Mouse (Mus musculus): ENCODE measurements around the gene Aldh1a1. TPM values are rescaled to one million over a fixed set of nuclear protein-coding genes. Genes with fewer than 3 reads are reported as not detected.

Gene Aldh1a1
- 29.0 and 29.5 TPM in 2 replicates for polyA plus RNA-seq (2015; fragmentation: Nextera tagmentation; extraction: Ambion mirVana)

DNA sequence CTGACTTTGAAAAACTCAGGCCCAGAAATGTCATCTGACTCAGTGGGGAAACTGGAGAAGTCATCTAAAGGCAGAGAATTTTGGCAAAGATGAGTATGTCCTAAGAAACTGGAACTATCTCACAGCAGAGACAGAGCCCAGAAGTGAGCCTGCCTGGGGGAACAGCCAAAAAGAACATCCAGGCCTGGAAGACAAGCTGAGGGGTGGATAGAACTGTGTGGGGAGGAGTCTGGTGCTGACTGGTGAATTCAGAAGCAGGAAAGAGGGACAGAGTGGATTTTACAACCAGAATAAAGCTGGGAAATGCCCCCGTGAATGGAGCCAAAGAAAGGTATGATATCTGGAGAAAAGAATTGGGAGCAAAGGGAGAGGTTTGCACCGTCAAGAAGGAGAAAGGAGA lies at the start of gene Aldh1a1:
Aldh1a1 (plus strand) TSS at position 225 of the 400 bp plus-strand sequence.
- 64% methylated on average over 2 of the region's 2 CpGs for WGBS
- H3K36me3 ChIP-seq: no peaks in the 10 kb centered on the region
- H3K4me1 ChIP-seq: no peaks in the 10 kb centered on the region
- no peaks in the 10 kb centered on the region for H3K9me3 ChIP-seq
- ATAC-seq (ENCODE audit: borderline replicate concordance, extremely low read depth, low FRiP score, low TSS enrichment): no peak
- no peaks in the 10 kb centered on the region for H3K27me3 ChIP-seq
- H3K4me2 ChIP-seq: no peak within 1 kb of the TSS
- H3K9ac ChIP-seq: no peak within 1 kb of the TSS
- no peak within 1 kb of the TSS for H3K27ac ChIP-seq
- H3K4me3 ChIP-seq: no peak within 1 kb of the TSS

- Histone ChIP-seq H3K27ac (no peak overlapping the region), H3K27me3 (no peaks in the 10 kb centered on the region), H3K9ac (no peak overlapping the region), H3K4me3 (no peak overlapping the region), H3K36me3 (no peaks in the 10 kb centered on the region), H3K4me1 (no peaks in the 10 kb centered on the region), H3K9me3 (no peaks in the 10 kb centered on the region), H3K4me2 (no peak overlapping the region)
- no peak for ATAC-seq (ENCODE audit: borderline replicate concordance, extremely low read depth, low FRiP score, low TSS enrichment)
- WGBS: 43% methylated on average over 2 of the region's 2 CpGs
Observed at GRCm38 (mm10) chr19:20447807-20448206, 44.7 kb upstream of the Aldh1a1 start.

- H3K27ac ChIP-seq: no peak overlapping the region
- no peak overlapping the region for H3K4me2 ChIP-seq
- no peaks in the 10 kb centered on the region for H3K36me3 ChIP-seq
- ATAC-seq (ENCODE audit: borderline replicate concordance, extremely low read depth, low FRiP score, low TSS enrichment): no peak
- no peaks in the 10 kb centered on the region for H3K27me3 ChIP-seq
- H3K9me3 ChIP-seq: no peaks in the 10 kb centered on the region
- no peaks in the 10 kb centered on the region for H3K4me1 ChIP-seq
- H3K9ac ChIP-seq: no peak overlapping the region
- H3K4me3 ChIP-seq: no peak overlapping the region
Observed at GRCm38 (mm10) chr19:20449546-20449945, 43.0 kb upstream of the Aldh1a1 start.

GRCm38 (mm10) chr19:20451045-20451444 lies 41.5 kb upstream of the Aldh1a1 start:
- Histone ChIP-seq H3K4me2 (no peak overlapping the region), H3K4me1 (no peaks in the 10 kb centered on the region), H3K27ac (no peak overlapping the region), H3K36me3 (no peaks in the 10 kb centered on the region), H3K4me3 (no peak overlapping the region), H3K9me3 (no peaks in the 10 kb centered on the region), H3K9ac (no peak overlapping the region), H3K27me3 (no peaks in the 10 kb centered on the region)
- ATAC-seq (ENCODE audit: borderline replicate concordance, extremely low read depth, low FRiP score, low TSS enrichment): no peak
- 66% methylated on average over 7 of the region's 7 CpGs for whole genome bisulfite sequencing

DNA sequence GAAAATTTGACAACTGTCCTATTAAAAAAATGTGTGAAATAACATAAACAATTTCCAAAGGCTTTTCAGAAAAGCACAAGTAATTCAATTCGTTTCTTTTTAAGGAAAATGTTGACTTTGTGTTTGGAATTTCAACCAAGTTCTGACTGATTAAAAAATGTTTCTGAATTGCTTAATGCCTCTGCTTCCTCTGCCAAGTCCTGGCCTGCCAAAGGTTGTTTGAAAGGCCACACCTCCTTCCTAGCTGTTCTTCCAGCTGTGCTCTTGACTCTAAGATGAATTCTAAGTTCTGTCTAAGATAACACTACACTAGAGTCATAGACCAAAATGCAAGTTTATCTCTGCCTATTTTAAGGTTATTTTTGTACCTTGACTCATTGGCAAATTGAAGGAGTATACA lies 8.0 kb upstream of the Aldh1a1 start:
- Histone ChIP-seq H3K4me1 (no peaks in the 10 kb centered on the region), H3K4me2 (no peak overlapping the region), H3K4me3 (no peak overlapping the region), H3K27me3 (no peaks in the 10 kb centered on the region), H3K9me3 (no peaks in the 10 kb centered on the region), H3K36me3 (no peaks in the 10 kb centered on the region), H3K9ac (no peak overlapping the region), H3K27ac (no peak overlapping the region)
- 30% methylated on average over 1 of the region's 1 CpGs for WGBS
- ATAC-seq (ENCODE audit: borderline replicate concordance, extremely low read depth, low FRiP score, low TSS enrichment): no peak; the same call in 1 of the 2 replicates

DNA sequence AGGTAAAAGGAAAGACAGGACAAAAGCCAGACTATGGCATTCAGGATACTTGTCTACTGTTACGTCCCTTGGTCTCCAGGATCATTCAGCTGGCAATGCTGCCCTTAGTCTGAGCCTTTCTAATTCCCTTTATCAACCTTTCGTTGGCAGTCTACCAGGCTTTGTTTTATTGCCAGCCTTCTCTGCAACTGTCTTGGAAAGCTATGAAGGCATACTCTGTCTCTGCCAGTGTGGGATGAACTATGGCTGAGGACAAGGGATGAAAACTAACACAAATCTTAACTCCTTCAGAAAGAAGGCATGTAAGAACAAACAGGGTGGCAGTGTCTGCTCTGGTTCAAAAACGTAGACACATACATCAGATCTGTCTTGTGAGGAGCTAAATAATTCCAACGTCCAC lies 565 bp upstream of the Aldh1a1 start:
- H3K27me3 ChIP-seq: no peaks in the 10 kb centered on the region
- H3K4me2 ChIP-seq: no peak overlapping the region

GRCm38 (mm10) chr19:20496476-20496875 lies 4.0 kb downstream of the Aldh1a1 start:
- Histone ChIP-seq H3K4me2 (no peak overlapping the region), H3K27me3 (no peaks in the 10 kb centered on the region), H3K9me3 (no peaks in the 10 kb centered on the region), H3K36me3 (no peaks in the 10 kb centered on the region), H3K9ac (no peak overlapping the region), H3K4me3 (no peak overlapping the region), H3K4me1 (no peaks in the 10 kb centered on the region), H3K27ac (no peak overlapping the region)
- no peak for ATAC-seq (ENCODE audit: borderline replicate concordance, extremely low read depth, low FRiP score, low TSS enrichment)

More for the DNA sequence above, 565 bp upstream of the Aldh1a1 start:
- Histone ChIP-seq H3K9me3 (no peaks in the 10 kb centered on the region), H3K4me3 (no peak overlapping the region), H3K9ac (no peak overlapping the region), H3K4me1 (no peaks in the 10 kb centered on the region), H3K36me3 (no peaks in the 10 kb centered on the region), H3K27ac (no peak overlapping the region)
- WGBS: 58% methylated on average over 4 of the region's 4 CpGs
- no peak for ATAC-seq (ENCODE audit: borderline replicate concordance, extremely low read depth, low FRiP score, low TSS enrichment)

- Histone ChIP-seq H3K9ac (no peak overlapping the region), H3K27me3 (no peaks in the 10 kb centered on the region), H3K36me3 (no peaks in the 10 kb centered on the region), H3K27ac (no peak overlapping the region), H3K4me2 (no peak overlapping the region), H3K4me1 (peaks cover 6% of the 10 kb centered on the region; the same call in 1 of the 2 replicates), H3K4me3 (no peak overlapping the region), H3K9me3 (no peaks in the 10 kb centered on the region)
- no peak for ATAC-seq (ENCODE audit: borderline replicate concordance, extremely low read depth, low FRiP score, low TSS enrichment)
Observed at GRCm38 (mm10) chr19:20505359-20505758, 12.8 kb downstream of the Aldh1a1 start.

- Histone ChIP-seq H3K36me3 (no peaks in the 10 kb centered on the region), H3K27me3 (no peaks in the 10 kb centered on the region), H3K9ac (no peak overlapping the region), H3K4me3 (no peak overlapping the region), H3K9me3 (no peaks in the 10 kb centered on the region), H3K4me1 (peaks cover 6% of the 10 kb centered on the region; the same call in 1 of the 2 replicates), H3K4me2 (no peak overlapping the region), H3K27ac (no peak overlapping the region)
- peak; percentile 57; the same call in 1 of the 2 replicates for ATAC-seq (ENCODE audit: borderline replicate concordance, extremely low read depth, low FRiP score, low TSS enrichment)
- WGBS: 42% methylated on average over 9 of the region's 9 CpGs
Observed at GRCm38 (mm10) chr19:20506936-20507615, 14.6 kb downstream of the Aldh1a1 start.

DNA sequence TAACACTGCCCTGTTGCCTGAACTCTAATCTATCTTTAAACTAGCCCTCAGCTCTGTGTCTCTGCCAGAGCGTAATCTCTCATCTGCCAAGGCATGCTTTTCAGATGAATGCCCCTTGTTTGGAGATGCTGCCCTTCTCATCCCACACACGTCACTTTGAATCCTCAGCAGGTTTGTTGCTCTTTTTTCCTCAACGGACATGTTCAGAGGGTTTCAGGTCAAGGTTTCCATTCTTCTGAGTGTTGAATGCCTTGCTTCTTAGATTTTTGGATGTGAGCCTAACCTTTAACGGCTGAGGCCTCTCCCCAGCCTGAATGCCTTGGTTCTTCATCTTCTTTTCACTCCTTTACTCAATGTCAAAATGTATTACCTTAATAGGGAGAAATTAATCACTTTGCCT lies 16.1 kb downstream of the Aldh1a1 start:
- ATAC-seq (ENCODE audit: borderline replicate concordance, extremely low read depth, low FRiP score, low TSS enrichment): no peak
- H3K4me1 ChIP-seq: peaks cover 9% of the 10 kb centered on the region; the same call in 1 of the 2 replicates
- no peaks in the 10 kb centered on the region for H3K27me3 ChIP-seq
- no peak overlapping the region for H3K9ac ChIP-seq
- H3K36me3 ChIP-seq: no peaks in the 10 kb centered on the region
- H3K27ac ChIP-seq: peak overlapping the region; percentile 5; the same call in 1 of the 2 replicates
- 21% methylated on average over 4 of the region's 4 CpGs for WGBS
- H3K4me2 ChIP-seq: no peak overlapping the region
- no peaks in the 10 kb centered on the region for H3K9me3 ChIP-seq
- H3K4me3 ChIP-seq: no peak overlapping the region

DNA sequence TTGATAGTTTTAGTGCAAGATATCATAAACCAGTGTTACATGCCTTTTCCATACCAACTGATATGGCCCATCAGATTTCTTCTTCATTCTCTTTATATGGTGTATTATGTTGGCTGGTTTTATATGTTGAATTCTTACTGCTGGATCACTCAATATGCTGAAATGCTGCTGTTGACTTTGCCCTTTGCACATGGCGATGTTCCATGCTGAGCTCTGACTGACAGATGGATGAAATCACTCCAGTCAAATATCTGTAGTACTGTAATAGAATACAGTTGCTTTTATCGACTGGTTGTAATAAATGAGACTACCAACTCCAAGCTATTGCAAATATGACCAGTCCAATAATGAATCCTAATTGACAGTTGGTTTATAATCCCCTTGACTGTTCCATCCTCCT lies 19.5 kb downstream of the Aldh1a1 start:
- 83% methylated on average over 2 of the region's 2 CpGs for WGBS
- no peaks in the 10 kb centered on the region for H3K9me3 ChIP-seq
- H3K4me2 ChIP-seq: no peak overlapping the region
- peaks cover 9% of the 10 kb centered on the region; the same call in 1 of the 2 replicates for H3K4me1 ChIP-seq
- H3K27me3 ChIP-seq: no peaks in the 10 kb centered on the region
- H3K9ac ChIP-seq: no peak overlapping the region
- ATAC-seq (ENCODE audit: borderline replicate concordance, extremely low read depth, low FRiP score, low TSS enrichment): no peak
- no peaks in the 10 kb centered on the region for H3K36me3 ChIP-seq
- no peak overlapping the region for H3K27ac ChIP-seq
- H3K4me3 ChIP-seq: no peak overlapping the region

DNA sequence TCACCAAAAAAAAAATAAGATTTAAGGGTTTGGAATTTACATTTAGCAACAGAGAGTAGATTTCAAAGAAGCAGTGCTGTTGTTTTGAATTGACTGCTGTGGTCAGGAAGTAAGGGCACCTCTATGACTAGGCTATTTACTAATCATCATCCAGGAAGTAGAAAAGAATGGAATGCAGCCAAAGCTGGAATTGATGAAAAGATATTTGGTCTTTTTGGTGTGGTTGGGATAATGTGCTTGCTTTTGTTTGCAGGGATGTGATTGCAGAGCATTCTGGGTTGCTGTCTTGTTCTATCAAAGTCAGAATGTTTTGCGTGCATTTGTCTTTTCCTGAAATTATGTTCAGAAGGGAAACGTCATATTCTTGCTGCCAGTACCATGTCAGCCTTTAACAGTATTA lies 20.7 kb downstream of the Aldh1a1 start:
- H3K4me2 ChIP-seq: no peak overlapping the region
- no peaks in the 10 kb centered on the region for H3K27me3 ChIP-seq
- H3K36me3 ChIP-seq: no peaks in the 10 kb centered on the region
- H3K4me1 ChIP-seq: peaks cover 6% of the 10 kb centered on the region; the same call in 1 of the 2 replicates
- no peak for ATAC-seq (ENCODE audit: borderline replicate concordance, extremely low read depth, low FRiP score, low TSS enrichment)
- no peak overlapping the region for H3K9ac ChIP-seq
- WGBS: 78% methylated on average over 2 of the region's 2 CpGs
- no peak overlapping the region for H3K27ac ChIP-seq
- H3K4me3 ChIP-seq: no peak overlapping the region
- H3K9me3 ChIP-seq: no peaks in the 10 kb centered on the region
